Mouse (Mus musculus): Measurements from ENCODE around the gene Fnip2. TPM values are rescaled to one million over a fixed set of nuclear protein-coding genes. Genes with fewer than 3 reads are reported as not detected.

The Fnip2 gene
- total and polyA plus RNA-seq, 3 experiments = 3.2 to 71.3 (median 57.6) TPM

- peaks cover 2% of the 10 kb centered on the region; the same call in 1 of the 2 replicates for H3K27me3 ChIP-seq (ENCODE audit: insufficient read depth, low read length)
- H3K4me3 ChIP-seq (ENCODE audit: low read depth, low read length) = no peak overlapping the region; the same call in 1 of the 2 replicates
- TF ChIP-seq CTCF (IDR thresholded peaks at IDR 0.05; ENCODE audit: low read depth, low read length) (peak; percentile 82), GATA2 (IDR thresholded peaks at IDR 0.05; ENCODE audit: borderline replicate concordance, low read depth, low read length) (no peak)
- no peaks in the 10 kb centered on the region for H3K9me3 ChIP-seq (replicated peaks)
- H3K36me3 ChIP-seq (replicated peaks) = no peaks in the 10 kb centered on the region
- DNase-seq (ENCODE audit: low spot score) = peak; percentile 58
- H3K4me1 ChIP-seq (ENCODE audit: insufficient read depth, low read depth, low read length) = peaks cover 40% of the 10 kb centered on the region
- peak; percentile 67 for ATAC-seq (ENCODE audit: extremely low read depth, insufficient number of reproducible peaks, low FRiP score, poor library complexity, severe bottlenecking)
Measured at GRCm38 (mm10) chr3:79586804-79587203, 19.2 kb upstream of the Fnip2 start.

- H3K27me3 ChIP-seq (ENCODE audit: insufficient read depth, low read length) = peaks cover 2% of the 10 kb centered on the region; the same call in 1 of the 2 replicates
- TF ChIP-seq GATA1 (IDR thresholded peaks at IDR 0.05; ENCODE audit: borderline replicate concordance, low read length) (no peak), TAL1 (conservative IDR thresholded peaks at IDR 0.05; ENCODE audit: low read depth, low read length) (peak; percentile 95)
- DNase-seq (ENCODE audit: low spot score) (no peak), ATAC-seq (ENCODE audit: extremely low read depth, insufficient number of reproducible peaks, low FRiP score, poor library complexity, severe bottlenecking) (peak; percentile 96)
- H3K36me3 ChIP-seq (replicated peaks) = no peaks in the 10 kb centered on the region
- H3K4me3 ChIP-seq (ENCODE audit: low read depth, low read length) = no peak overlapping the region
- peaks cover 62% of the 10 kb centered on the region for H3K4me1 ChIP-seq (ENCODE audit: insufficient read depth, low read depth, low read length)
- H3K9me3 ChIP-seq (replicated peaks) = no peaks in the 10 kb centered on the region
Measured at GRCm38 (mm10) chr3:79579891-79580575, 12.4 kb upstream of the Fnip2 start.

- Histone ChIP-seq H3K27me3 (ENCODE audit: insufficient read depth, low read length) (peaks cover 2% of the 10 kb centered on the region; the same call in 1 of the 2 replicates), H3K9me3 (replicated peaks) (no peaks in the 10 kb centered on the region), H3K4me3 (ENCODE audit: low read depth, low read length) (no peak overlapping the region), H3K4me1 (ENCODE audit: insufficient read depth, low read depth, low read length) (peaks cover 57% of the 10 kb centered on the region), H3K36me3 (replicated peaks) (no peaks in the 10 kb centered on the region)
- no peak for DNase-seq (ENCODE audit: low spot score)
- TF ChIP-seq GATA2 (IDR thresholded peaks at IDR 0.05; ENCODE audit: borderline replicate concordance, low read depth, low read length) = no peak
- no peak for TF ChIP-seq TAL1 (conservative IDR thresholded peaks at IDR 0.05; ENCODE audit: low read depth, low read length)
- TF ChIP-seq CTCF (IDR thresholded peaks at IDR 0.05; ENCODE audit: low read depth, low read length) = no peak
- no peak for TF ChIP-seq POLR2AphosphoS5 (IDR thresholded peaks at IDR 0.05; ENCODE audit: insufficient replicate concordance, low read depth, low read length)
- no peak for TF ChIP-seq GATA1 (IDR thresholded peaks at IDR 0.05; ENCODE audit: borderline replicate concordance, low read length)
- ATAC-seq (ENCODE audit: extremely low read depth, insufficient number of reproducible peaks, low FRiP score, poor library complexity, severe bottlenecking) = no peak
Measured at GRCm38 (mm10) chr3:79578164-79578563, 10.6 kb upstream of the Fnip2 start.

GRCm38 (mm10) chr3:79577606-79578005, 10.0 kb upstream of the Fnip2 start:
- TF ChIP-seq TAL1 (conservative IDR thresholded peaks at IDR 0.05; ENCODE audit: low read depth, low read length) (no peak), GATA2 (IDR thresholded peaks at IDR 0.05; ENCODE audit: borderline replicate concordance, low read depth, low read length) (no peak), CTCF (IDR thresholded peaks at IDR 0.05; ENCODE audit: low read depth, low read length) (no peak), POLR2AphosphoS5 (IDR thresholded peaks at IDR 0.05; ENCODE audit: insufficient replicate concordance, low read depth, low read length) (no peak)
- H3K4me3 ChIP-seq (ENCODE audit: low read depth, low read length) = no peak overlapping the region
- peaks cover 57% of the 10 kb centered on the region for H3K4me1 ChIP-seq (ENCODE audit: insufficient read depth, low read depth, low read length)
- H3K27me3 ChIP-seq (ENCODE audit: insufficient read depth, low read length) = no peaks in the 10 kb centered on the region
- DNase-seq (ENCODE audit: low spot score) = no peak
- H3K36me3 ChIP-seq (replicated peaks) = no peaks in the 10 kb centered on the region
- ATAC-seq (ENCODE audit: extremely low read depth, insufficient number of reproducible peaks, low FRiP score, poor library complexity, severe bottlenecking) = no peak
- H3K9me3 ChIP-seq (replicated peaks) = no peaks in the 10 kb centered on the region

- DNase-seq (ENCODE audit: low spot score) (no peak), ATAC-seq (ENCODE audit: extremely low read depth, insufficient number of reproducible peaks, low FRiP score, poor library complexity, severe bottlenecking) (no peak)
- Histone ChIP-seq H3K27me3 (ENCODE audit: insufficient read depth, low read length) (no peaks in the 10 kb centered on the region), H3K36me3 (replicated peaks) (no peaks in the 10 kb centered on the region), H3K9me3 (replicated peaks) (no peaks in the 10 kb centered on the region), H3K4me1 (ENCODE audit: insufficient read depth, low read depth, low read length) (peaks cover 60% of the 10 kb centered on the region), H3K4me3 (ENCODE audit: low read depth, low read length) (no peak overlapping the region)
- TF ChIP-seq POLR2AphosphoS5 (IDR thresholded peaks at IDR 0.05; ENCODE audit: insufficient replicate concordance, low read depth, low read length) = no peak
Measured at GRCm38 (mm10) chr3:79576865-79577264, 9.3 kb upstream of the Fnip2 start.

- peaks cover 60% of the 10 kb centered on the region for H3K4me1 ChIP-seq (ENCODE audit: insufficient read depth, low read depth, low read length)
Measured at GRCm38 (mm10) chr3:79576468-79576816, 8.8 kb upstream of the Fnip2 start.

More at GRCm38 (mm10) chr3:79576468-79576816, 8.8 kb upstream of the Fnip2 start:
- no peak for ATAC-seq (ENCODE audit: extremely low read depth, insufficient number of reproducible peaks, low FRiP score, poor library complexity, severe bottlenecking)
- Histone ChIP-seq H3K27me3 (ENCODE audit: insufficient read depth, low read length) (no peaks in the 10 kb centered on the region), H3K36me3 (replicated peaks) (no peaks in the 10 kb centered on the region), H3K4me3 (ENCODE audit: low read depth, low read length) (no peak overlapping the region), H3K9me3 (replicated peaks) (no peaks in the 10 kb centered on the region)
- TF ChIP-seq POLR2AphosphoS5 (IDR thresholded peaks at IDR 0.05; ENCODE audit: insufficient replicate concordance, low read depth, low read length) (no peak), GATA2 (IDR thresholded peaks at IDR 0.05; ENCODE audit: borderline replicate concordance, low read depth, low read length) (no peak), TAL1 (conservative IDR thresholded peaks at IDR 0.05; ENCODE audit: low read depth, low read length) (no peak), CTCF (IDR thresholded peaks at IDR 0.05; ENCODE audit: low read depth, low read length) (no peak), GATA1 (IDR thresholded peaks at IDR 0.05; ENCODE audit: borderline replicate concordance, low read length) (no peak)
- no peak for DNase-seq (ENCODE audit: low spot score)

All from G1E (cell line).